In the genomic region with DNA sequence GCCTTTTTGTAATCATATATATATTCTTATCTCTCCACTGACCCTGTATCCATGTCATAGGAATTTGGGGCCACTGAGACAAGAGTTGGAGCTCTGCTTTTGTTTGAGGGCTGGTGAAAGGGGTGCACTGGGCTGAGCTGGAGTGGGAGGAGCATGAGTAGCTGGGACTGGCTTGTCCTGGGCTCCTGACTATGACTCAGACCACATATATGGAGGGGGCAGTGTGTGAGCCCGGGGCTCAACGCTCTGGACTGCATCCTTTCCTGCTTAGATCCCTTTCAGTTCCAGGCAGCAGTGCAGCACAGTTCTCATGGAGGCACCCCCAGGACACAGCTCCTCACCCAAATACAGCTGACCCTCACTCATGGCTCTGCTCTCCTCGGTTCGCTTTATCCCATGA, we compare ENCODE assay signal across 25 mouse cellular contexts. TPM values are rescaled to one million over a fixed set of nuclear protein-coding genes. Genes with fewer than 3 reads are reported as not detected.
DNase-seq lines count a peak whose midpoint lies in the region; ATAC-seq and TF ChIP-seq lines count a peak whose summit lies in the region.
"Had no signal": no experiment of that assay in that cellular context is flagged by ENCODE, and none has a peak within 500 bp of the region (broad histone marks: within the 10 kb centered on the region; RNA-seq: fewer than 3 reads in every experiment).

No protein-coding gene starts in this region.

- no peaks in the 10 kb centered on the region for H3K36me3 ChIP-seq in kidney, embryonic 14.5 days (ENCODE audit: control insufficient read depth, insufficient read depth, low read length)
- H3K36me3 ChIP-seq: embryonic facial prominence, embryonic 13.5 days; embryonic facial prominence, embryonic 15.5 days; forebrain, embryonic 10.5 days; forebrain, embryonic 12.5 days had no signal

- ATAC-seq in Patski, result peak; percentile 61
- no peak for ATAC-seq in kidney, embryonic 14.5 days (ENCODE audit: low FRiP score, low TSS enrichment)
- ATAC-seq: forebrain, embryonic 14.5 days; forebrain, embryonic 16.5 days had no signal

- 90% methylated on average over 4 of the region's 4 CpGs for WGBS in kidney, embryonic 14.5 days

- H3K9me3 ChIP-seq in kidney, embryonic 14.5 days (ENCODE audit: control insufficient read depth, low read length), result no peaks in the 10 kb centered on the region
- H3K9me3 ChIP-seq: embryonic facial prominence, embryonic 13.5 days; embryonic facial prominence, embryonic 15.5 days; forebrain, embryonic 10.5 days; forebrain, embryonic 12.5 days had no signal

- POLR2A ChIA-PET in Patski (lab: Charles Lee), result no interaction called here

- DNase-seq in 3134 (ENCODE audit: extremely low read depth, insufficient read length, low spot score) (peak; percentile 34), 416B (ENCODE audit: low read depth) (peak; percentile 43), Patski (ENCODE audit: low read depth, low spot score) (no peak)
- no peak for DNase-seq in right cerebral cortex, postnatal 4 days
- DNase-seq in embryo, embryonic 10.5 days (ENCODE audit: low spot score), result no peak
- DNase-seq: adrenal gland, adult 2 months; adrenal gland, postnatal 10 days; adrenal gland, postnatal 25 days; cerebellum, adult 11-12 months; cerebellum, adult 2 months; cerebellum, adult 9-10 months; cerebellum, postnatal 10 days; cerebellum, postnatal 25 days; embryo, embryonic 11 days had no signal

- H3K9ac ChIP-seq in kidney, embryonic 14.5 days (ENCODE audit: low read depth, low read length), result no peak overlapping the region
- H3K9ac ChIP-seq: embryonic facial prominence, embryonic 13.5 days; embryonic facial prominence, embryonic 15.5 days; forebrain, embryonic 12.5 days had no signal

- peaks cover 14% of the 10 kb centered on the region for H3K27me3 ChIP-seq in Patski
- no peaks in the 10 kb centered on the region for H3K27me3 ChIP-seq in kidney, embryonic 14.5 days (ENCODE audit: control insufficient read depth, insufficient read depth, low read length)
- H3K27me3 ChIP-seq: embryonic facial prominence, embryonic 15.5 days had no signal

- H3K27ac ChIP-seq in kidney, embryonic 14.5 days (ENCODE audit: low read depth, low read length), result no peak overlapping the region
- H3K27ac ChIP-seq: embryonic facial prominence, embryonic 13.5 days; embryonic facial prominence, embryonic 15.5 days; forebrain, embryonic 10.5 days; forebrain, embryonic 12.5 days had no signal

- H3K4me2 ChIP-seq in kidney, embryonic 14.5 days (replicated peaks; ENCODE audit: low read depth, low read length), result no peak overlapping the region
- H3K4me2 ChIP-seq: embryonic facial prominence, embryonic 13.5 days; embryonic facial prominence, embryonic 15.5 days; forebrain, embryonic 12.5 days had no signal

- peaks cover 9% of the 10 kb centered on the region for H3K4me1 ChIP-seq in kidney, embryonic 14.5 days (ENCODE audit: control insufficient read depth, insufficient read depth, low read length)

- no peak overlapping the region for H3K4me3 ChIP-seq in kidney, embryonic 14.5 days (ENCODE audit: low read length)
- H3K4me3 ChIP-seq: embryonic facial prominence, embryonic 13.5 days; embryonic facial prominence, embryonic 15.5 days; erythroblast, embryonic 14.5 days; forebrain, embryonic 10.5 days; forebrain, embryonic 12.5 days had no signal

- in situ Hi-C loops in Patski (cut with MboI; ENCODE audit: low pct_unique_long_range_greater_than_20kb), result loop anchor here (25.0 kb wide), 1 partner anchor 841 kb away; no protein-coding TSS in a partner anchor

- TF ChIP-seq CTCF in Patski (IDR thresholded peaks at IDR 0.05), result no peak

- CTCF ChIA-PET in Patski (lab: Charles Lee), result interaction anchor here (1.3 to 1.5 kb wide), 3 partner anchors 18 to 137 kb away, joined by 3 to 7 read pairs (median 3); no protein-coding TSS in a partner anchor

RNA-seq across cellular contexts. Expression of gene Vsig8, which starts 9.7 kb away (rescaled TPM):
- 0.04 TPM for polyA plus RNA-seq in Patski (2021)
- polyA plus RNA-seq in kidney, embryonic 14.5 days (2014; fragmentation: Nextera tagmentation; extraction: Ambion mirVana), result 0.19 and 0.54 TPM in 2 replicates
- polyA plus RNA-seq: C2C12; embryonic facial prominence, embryonic 11.5 days; erythroblast, embryonic 14.5 days; forebrain, embryonic 10.5 days had no signal

RNA-seq across cellular contexts. Expression of gene Cfap45, which starts 25.5 kb away (rescaled TPM):
- 0.08 TPM for polyA plus RNA-seq in Patski (2021)
- 1.0 and 1.2 TPM in 2 replicates for polyA plus RNA-seq in kidney, embryonic 14.5 days (2014; fragmentation: Nextera tagmentation; extraction: Ambion mirVana)
- polyA plus RNA-seq: C2C12 had no signal

RNA-seq across cellular contexts. Expression of gene Slamf8, which starts 44.3 kb away (rescaled TPM):
- polyA plus RNA-seq in Patski (2021), result not detected
- polyA plus RNA-seq in kidney, embryonic 14.5 days (2014; fragmentation: Nextera tagmentation; extraction: Ambion mirVana), result 0.12 TPM in 1 of 2 replicates, not detected in the other
- polyA plus RNA-seq: C2C12; embryonic facial prominence, embryonic 11.5 days; embryonic facial prominence, embryonic 15.5 days; erythroblast, embryonic 14.5 days; forebrain, embryonic 10.5 days; forebrain, embryonic 12.5 days; forebrain, embryonic 14.5 days; forebrain, embryonic 16.5 days had no signal

RNA-seq across cellular contexts. Expression of gene Tagln2, which starts 46.2 kb away (rescaled TPM):
- 609 TPM for polyA plus RNA-seq in Patski (2021)
- 81.0 and 139 TPM in 2 replicates for polyA plus RNA-seq in kidney, embryonic 14.5 days (2014; fragmentation: Nextera tagmentation; extraction: Ambion mirVana)

RNA-seq across cellular contexts. Expression of gene Fcrl6, which starts 56.3 kb away (rescaled TPM):
- not detected for polyA plus RNA-seq in Patski (2021)
- not detected in 2 replicates for polyA plus RNA-seq in kidney, embryonic 14.5 days (2014; fragmentation: Nextera tagmentation; extraction: Ambion mirVana)
- polyA plus RNA-seq: adrenal gland, adult 2 months; C2C12; cortical plate, adult 2 months; erythroblast, embryonic 14.5 days; forebrain, embryonic 14.5 days; forebrain, embryonic 16.5 days had no signal

Comparison
In these comparisons a context has a peak if more than half of its experiments do, and no peak if none do; other contexts are left out.
1. DNase-seq: peak in 3134 (single experiment) and 416B (single experiment); none in Patski (single experiment), right cerebral cortex, postnatal 4 days (single experiment) and embryo, embryonic 10.5 days (single experiment).